Mouse (Mus musculus) T-helper 17 cell (primary cell): Measurements from ENCODE around the gene Mfn2.
"Not testable (repeated sequence)": the region's sequence is repeated elsewhere in the genome, so short reads cannot be mapped to it uniquely, and the experiment has no call there.

Source experiments
- in situ Hi-C, 2 experiments: fragments of 300-600 bp; cut with MboI, MseI; formaldehyde crosslinking; loops; 1 replicate in 1 of 2; 2 replicates in 1 of 2; pipeline ENCODE4 v1.15.1; 2025; ENCODE audit warnings: high pct_unique_total_duplicates in 2 of 2

The Mfn2 gene

GRCm38 (mm10) chr4:147868450-147869031, 36.0 kb downstream of the Mfn2 start, which contains the start of the genes Miip and Fv1:
TSS of gene Miip (minus strand) at chr4:147868816.
TSS of gene Fv1 (plus strand) at chr4:147868979.
- in situ Hi-C loops: no loop called here

DNA sequence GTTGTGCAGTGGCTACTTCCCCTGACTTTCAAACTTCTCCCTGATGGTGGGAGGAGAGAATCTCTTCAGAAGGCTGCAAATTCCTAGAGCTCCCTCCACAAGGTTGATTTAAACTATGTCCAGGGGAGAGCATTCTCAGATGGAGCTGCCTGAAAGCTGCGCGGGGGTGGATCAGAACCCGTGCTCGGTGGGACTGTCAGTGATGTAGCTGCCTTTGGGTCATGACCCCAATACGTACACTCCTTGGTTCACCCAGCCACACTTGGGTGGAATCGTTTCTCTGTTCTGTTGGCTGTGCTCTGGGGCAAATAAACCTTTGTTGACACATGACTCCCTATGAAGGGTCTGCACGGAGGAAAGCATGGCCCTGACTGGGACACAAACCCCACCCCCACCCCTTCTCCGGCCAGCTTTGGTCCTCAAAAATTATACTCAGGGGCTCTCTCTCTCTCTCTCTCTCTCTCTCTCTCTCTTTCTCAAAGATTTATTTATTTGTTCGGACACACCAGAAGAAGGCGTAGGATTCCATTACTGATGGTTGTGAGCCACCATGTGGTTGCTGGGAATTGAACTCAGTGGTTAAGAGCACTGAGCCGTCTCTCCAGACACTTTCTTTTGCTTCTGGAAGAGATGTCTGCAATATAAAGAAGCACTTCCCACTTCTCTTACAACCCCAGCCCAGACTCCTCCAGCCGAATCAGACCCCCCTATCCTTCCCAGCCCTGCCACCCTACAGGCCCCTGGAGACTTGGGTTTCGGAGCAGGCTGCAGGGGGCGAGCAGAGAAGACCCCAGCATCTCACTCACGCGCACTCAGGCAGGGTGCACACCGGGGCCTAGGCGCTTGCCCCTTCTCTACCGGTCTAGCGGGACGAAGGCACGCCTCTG, 36.7 kb downstream of the Mfn2 start:
- in situ Hi-C loops: no loop called here

GRCm38 (mm10) chr4:147866793-147867192, 37.7 kb downstream of the Mfn2 start:
- in situ Hi-C loops: not testable (repeated sequence)

- in situ Hi-C loops: no loop called here
Measured at GRCm38 (mm10) chr4:147866056-147866455, 38.4 kb downstream of the Mfn2 start.

- in situ Hi-C loops: no loop called here
Measured at GRCm38 (mm10) chr4:147865651-147866050, 38.9 kb downstream of the Mfn2 start.

GRCm38 (mm10) chr4:147862051-147862450, 42.5 kb downstream of the Mfn2 start:
- in situ Hi-C loops: no loop called here

- in situ Hi-C loops: no loop called here
Measured at GRCm38 (mm10) chr4:147850776-147851175, 53.7 kb downstream of the Mfn2 start.

GRCm38 (mm10) chr4:147848584-147848991, 55.9 kb downstream of the Mfn2 start:
- in situ Hi-C loops: no loop called here

- in situ Hi-C loops: no loop called here
Measured at GRCm38 (mm10) chr4:147847614-147848583, 56.6 kb downstream of the Mfn2 start, which contains the start of gene Zfp933. TSS of gene Zfp933 (minus strand) at chr4:147848366.

- in situ Hi-C loops: no loop called here
Measured at GRCm38 (mm10) chr4:147842871-147843270, 61.6 kb downstream of the Mfn2 start.

DNA sequence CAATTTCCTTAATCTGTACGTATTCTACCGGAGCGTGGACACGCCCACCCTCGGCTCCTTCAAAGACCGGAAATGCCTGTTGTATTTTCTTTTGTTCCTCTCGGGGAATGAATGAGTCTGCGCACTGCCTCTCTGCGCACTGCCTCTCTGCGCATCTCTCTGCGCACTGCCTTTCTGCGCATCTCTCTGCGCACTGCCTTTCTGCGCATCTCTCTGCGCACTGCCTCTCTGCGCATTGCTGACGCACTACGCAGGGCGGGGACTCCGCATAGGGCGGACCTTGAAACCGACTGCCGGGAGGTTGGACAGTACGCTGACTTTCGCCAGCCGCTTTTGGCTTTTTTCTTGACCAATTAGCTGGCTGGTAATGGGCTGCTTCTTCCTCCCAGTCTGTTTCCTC, 65.2 kb downstream of the Mfn2 start:
- in situ Hi-C loops: not testable (repeated sequence)

DNA sequence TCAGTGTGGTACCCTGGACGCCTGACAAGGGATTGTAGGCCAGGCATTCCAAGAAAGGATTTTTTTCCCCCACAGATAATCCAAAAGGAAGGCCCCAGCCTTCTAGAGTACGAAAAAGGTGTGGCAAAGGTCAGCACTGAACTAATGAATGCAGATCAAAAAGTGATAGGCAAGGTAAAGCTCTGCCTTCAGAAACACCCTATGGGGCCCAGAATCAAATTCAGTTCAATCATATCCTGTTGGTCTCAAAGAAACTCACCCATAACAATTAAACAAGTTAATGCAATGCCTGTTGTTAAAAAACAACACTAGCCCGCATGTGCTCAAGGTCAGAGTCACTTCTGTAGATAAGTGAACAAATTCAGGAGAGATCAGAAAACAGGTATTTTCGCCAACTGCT, 80.1 kb downstream of the Mfn2 start:
- in situ Hi-C loops: no loop called here
